Mouse (Mus musculus) bone marrow macrophage, adult 2 months (primary cell): ENCODE results near the gene Ptgdr2.

Experiments used
- CTCF ChIP-seq: IDR thresholded peaks from 2 replicates; pipeline ENCODE4 v1.5.1; 2012; ENCODE audit warnings: low read depth, mild to moderate bottlenecking, low read length, moderate library complexity
- POLR2A ChIP-seq: IDR thresholded peaks from 2 replicates; pipeline ENCODE4 v1.6.1; 2012; ENCODE audit warnings: mild to moderate bottlenecking, low read depth, low read length, borderline replicate concordance

GRCm38 (mm10) chr19:10904927-10905727, 31.8 kb upstream of the Ptgdr2 start:
- TF ChIP-seq CTCF (no peak), POLR2A (no peak)
